Mouse (Mus musculus) CH12.LX (cell line): ENCODE measurements at regions not wholly inside any gene's neighbourhood (a gene's known extent, or its start where the extent isn't known, plus 50 kb on each side); places are given as distances from the start of the nearest gene placed in this dataset.

Experiments
- DNase-seq: peaks from one replicate; pipeline ENCODE4 v3.0.0-alpha.2; 2013; ENCODE audit errors: extremely low read depth
- H3K27ac ChIP-seq: 2 replicates; pipeline ENCODE4 v1.5.1; 2012; ENCODE audit warnings: low read depth, mild to moderate bottlenecking, control low read depth, moderate library complexity; ENCODE audit not compliant: insufficient read depth
- H3K27me3 ChIP-seq: replicated peaks from 2 replicates; pipeline ENCODE3; 2012; ENCODE audit warnings: inconsistent platforms
- H3K36me3 ChIP-seq, 2 experiments: replicated peaks in 1 of 2; 2 replicates each; pipeline versions ENCODE3 to v1.6.1; 2012; ENCODE audit warnings: inconsistent platforms in 1 of 2, low read length in 1 of 2, mild to moderate bottlenecking in 1 of 2, mixed read lengths in 1 of 2, moderate library complexity in 1 of 2; ENCODE audit not compliant: control insufficient read depth in 1 of 2, insufficient read depth in 1 of 2
- H3K4me1 ChIP-seq, 2 experiments: 2 replicates each; pipeline ENCODE4 v1.6.1; 2012; ENCODE audit warnings: inconsistent platforms in 1 of 2, moderate library complexity in 1 of 2; ENCODE audit not compliant: insufficient read depth in 2 of 2, control insufficient read depth in 1 of 2
- H3K4me2 ChIP-seq: 2 replicates; pipeline ENCODE4 v1.6.1; 2012; ENCODE audit warnings: low read depth, mild to moderate bottlenecking, control low read depth; ENCODE audit not compliant: poor library complexity, insufficient read depth, severe bottlenecking
- H3K4me3 ChIP-seq, 3 experiments: fragments of 150-350 bp in 1 of 3; sonication (generic) in 1 of 3; replicated peaks in 1 of 3; 2 replicates each; pipeline versions ENCODE3 to v1.5.1; 2011 to 2012; ENCODE audit warnings: low read depth in 2 of 3, low read length in 2 of 3, mild to moderate bottlenecking in 2 of 3, moderate library complexity in 2 of 3, control low read depth in 1 of 3, improper control_type of control experiment in 1 of 3, inconsistent platforms in 1 of 3, mixed read lengths in 1 of 3; ENCODE audit not compliant: poor library complexity in 1 of 3
- H3K79me2 ChIP-seq: replicated peaks from 2 replicates; pipeline ENCODE4 v1.6.1; 2012; ENCODE audit warnings: mild to moderate bottlenecking, moderate library complexity; ENCODE audit not compliant: control insufficient read depth, poor library complexity, insufficient read depth, severe bottlenecking; ENCODE audit errors: extremely low read depth
- H3K9ac ChIP-seq: 2 replicates; pipeline ENCODE4 v1.6.1; 2012; ENCODE audit warnings: low read depth, mild to moderate bottlenecking, control low read depth, moderate library complexity; ENCODE audit not compliant: insufficient read depth
- H3K9me3 ChIP-seq: replicated peaks from 2 replicates; pipeline ENCODE3; 2012; ENCODE audit warnings: low read length, inconsistent platforms, mixed read lengths
- BHLHE40 ChIP-seq: IDR thresholded peaks from 2 replicates; pipeline ENCODE4 v1.6.1; 2011; ENCODE audit warnings: mild to moderate bottlenecking, low read depth, low read length, improper control_type of control experiment
- CHD1 ChIP-seq: IDR thresholded peaks from 2 replicates; pipeline ENCODE4 v1.6.1; 2012; ENCODE audit warnings: low read depth, low read length, improper control_type of control experiment, inconsistent platforms
- CHD2 ChIP-seq: IDR thresholded peaks from 2 replicates; pipeline ENCODE4 v1.6.1; 2011; ENCODE audit warnings: low read length, improper control_type of control experiment
- CTCF ChIP-seq, 2 experiments: IDR thresholded peaks in 1 of 2; conservative IDR thresholded peaks in 1 of 2; 2 replicates each; pipeline ENCODE4 v1.5.1; 2011 to 2012; ENCODE audit warnings: low read depth in 2 of 2, low read length in 2 of 2, improper control_type of control experiment in 1 of 2, inconsistent platforms in 1 of 2, mild to moderate bottlenecking in 1 of 2, moderate library complexity in 1 of 2
- E2F4 ChIP-seq: IDR thresholded peaks from 2 replicates; pipeline ENCODE4 v1.6.1; 2011; ENCODE audit warnings: low read depth, low read length, improper control_type of control experiment; ENCODE audit not compliant: insufficient replicate concordance
- EP300 ChIP-seq: IDR thresholded peaks from 2 replicates; pipeline ENCODE4 v1.6.1; 2011; ENCODE audit warnings: low read length, improper control_type of control experiment
- IRF4 ChIP-seq: IDR thresholded peaks from 2 replicates; pipeline ENCODE4 v1.6.1; 2014; ENCODE audit warnings: low read depth, mild to moderate bottlenecking, inconsistent platforms, low read length, improper control_type of control experiment
- JUN ChIP-seq: IDR thresholded peaks from 2 replicates; pipeline ENCODE4 v1.6.1; 2011; ENCODE audit warnings: low read depth, mild to moderate bottlenecking, low read length, improper control_type of control experiment, moderate library complexity; ENCODE audit not compliant: insufficient read depth
- JUND ChIP-seq: conservative IDR thresholded peaks from 2 replicates; pipeline ENCODE4 v1.6.1; 2011; ENCODE audit warnings: low read depth, low read length, improper control_type of control experiment
- KAT2A ChIP-seq: IDR thresholded peaks from 2 replicates; pipeline ENCODE4 v1.6.1; 2012; ENCODE audit warnings: low read length, improper control_type of control experiment, inconsistent platforms; ENCODE audit not compliant: insufficient replicate concordance
- MEF2A ChIP-seq: IDR thresholded peaks from 2 replicates; pipeline ENCODE4 v1.6.1; 2014; ENCODE audit warnings: low read depth, mild to moderate bottlenecking, inconsistent platforms, low read length, improper control_type of control experiment, borderline replicate concordance
- MXI1 ChIP-seq: IDR thresholded peaks from 2 replicates; pipeline ENCODE4 v1.6.1; 2011; ENCODE audit warnings: mild to moderate bottlenecking, low read depth, low read length, improper control_type of control experiment
- MYC ChIP-seq: IDR thresholded peaks from 2 replicates; pipeline ENCODE4 v1.6.1; 2011; ENCODE audit warnings: low read depth, mild to moderate bottlenecking, improper control_type of control experiment, low read length
- NRF1 ChIP-seq: IDR thresholded peaks from 2 replicates; pipeline ENCODE4 v1.6.1; 2014; ENCODE audit warnings: low read depth, mild to moderate bottlenecking, inconsistent platforms, low read length, improper control_type of control experiment, moderate library complexity
- POLR2AphosphoS2 ChIP-seq: IDR thresholded peaks from 2 replicates; pipeline ENCODE4 v1.6.1; 2011; ENCODE audit warnings: low read depth, low read length, improper control_type of control experiment
- SIN3A ChIP-seq: IDR thresholded peaks from 2 replicates; pipeline ENCODE4 v1.6.1; 2012; ENCODE audit warnings: low read length, improper control_type of control experiment, inconsistent platforms
- SMC3 ChIP-seq: IDR thresholded peaks from 2 replicates; pipeline ENCODE4 v1.6.1; 2011; ENCODE audit warnings: low read depth, low read length, improper control_type of control experiment
- TBP ChIP-seq: conservative IDR thresholded peaks from 2 replicates; pipeline ENCODE4 v1.6.1; 2011; ENCODE audit warnings: low read depth, low read length, improper control_type of control experiment
- TCF12 ChIP-seq: IDR thresholded peaks from 2 replicates; pipeline ENCODE4 v1.6.1; 2014; ENCODE audit warnings: low read depth, mild to moderate bottlenecking, inconsistent platforms, low read length, improper control_type of control experiment
- ZKSCAN1 ChIP-seq: IDR thresholded peaks from 2 replicates; pipeline ENCODE4 v1.6.1; 2012; ENCODE audit warnings: low read depth, inconsistent platforms, low read length, improper control_type of control experiment, borderline replicate concordance
- ZNF384 ChIP-seq: IDR thresholded peaks from 2 replicates; pipeline ENCODE4 v1.6.1; 2012; ENCODE audit warnings: low read depth, low read length, improper control_type of control experiment, inconsistent platforms
- dilution Hi-C: fragments of 300-500 bp; cut with MboI; formaldehyde crosslinking; loops from 2 replicates; pipeline ENCODE4 v1.14.3; 2020; ENCODE audit warnings: low sequenced_read_pairs; ENCODE audit not compliant: extremely low pct_unique_long_range_greater_than_20kb, extremely low pct_ligation_motif_present
- in situ Hi-C: fragments of 300-500 bp; cut with MboI; formaldehyde crosslinking; loops from 3 replicates; pipeline ENCODE4 v1.14.3; 2019; ENCODE audit warnings: low sequenced_read_pairs, low pct_ligation_motif_present, low pct_unique_long_range_greater_than_20kb, mixed read lengths

DNA sequence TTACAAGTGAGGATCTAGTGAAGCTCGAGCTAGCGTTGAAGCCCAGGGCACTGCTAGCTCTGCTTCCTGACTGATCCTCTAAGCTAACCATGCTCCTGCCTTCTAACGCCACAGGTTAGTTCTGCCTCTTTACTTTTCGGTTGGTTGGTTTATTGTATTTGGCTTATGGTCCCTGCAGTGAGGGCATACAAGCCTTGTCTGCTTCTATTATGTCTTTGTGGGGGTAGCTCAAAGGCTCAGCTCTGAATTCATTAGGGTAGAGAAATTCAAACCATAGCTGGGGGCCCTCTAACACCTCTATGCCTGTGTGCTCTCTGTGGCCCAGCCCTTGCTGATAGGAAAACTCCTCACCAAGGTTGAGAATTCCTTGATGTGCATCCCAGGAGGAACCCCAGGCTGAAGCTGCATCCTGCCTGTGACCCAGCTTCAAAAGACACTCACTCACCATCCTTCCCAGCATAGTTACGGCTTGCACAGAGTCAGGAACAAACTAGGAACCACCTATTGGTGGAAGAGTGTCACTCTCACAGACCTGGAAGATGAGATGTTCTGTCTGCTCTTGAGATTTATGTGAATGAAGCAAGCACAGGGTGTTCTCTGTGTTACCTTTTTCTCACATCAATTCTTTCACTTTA, 536.7 kb upstream of the Kdm8 start:
- TF ChIP-seq JUND (no peak), CHD2 (no peak), E2F4 (no peak), SMC3 (no peak), ZKSCAN1 (no peak), JUN (no peak), CHD1 (no peak), EP300 (no peak), MEF2A (no peak), IRF4 (no peak), POLR2AphosphoS2 (no peak), KAT2A (no peak), TBP (no peak), TCF12 (no peak), SIN3A (no peak)
- TF ChIP-seq, all 38 proteins: peak for 0
- Histone ChIP-seq H3K27ac (no peak overlapping the region), H3K79me2 (no peaks in the 10 kb centered on the region), H3K27me3 (peaks cover 16% of the 10 kb centered on the region), H3K4me1 (no peaks in the 10 kb centered on the region), H3K9me3 (peaks cover 48% of the 10 kb centered on the region), H3K9ac (no peak overlapping the region), H3K4me3 (no peak overlapping the region), H3K4me2 (no peak overlapping the region), H3K36me3 (no peaks in the 10 kb centered on the region)
- dilution Hi-C loops, result no loop called here
- in situ Hi-C loops, result no loop called here
- no peak for DNase-seq

DNA sequence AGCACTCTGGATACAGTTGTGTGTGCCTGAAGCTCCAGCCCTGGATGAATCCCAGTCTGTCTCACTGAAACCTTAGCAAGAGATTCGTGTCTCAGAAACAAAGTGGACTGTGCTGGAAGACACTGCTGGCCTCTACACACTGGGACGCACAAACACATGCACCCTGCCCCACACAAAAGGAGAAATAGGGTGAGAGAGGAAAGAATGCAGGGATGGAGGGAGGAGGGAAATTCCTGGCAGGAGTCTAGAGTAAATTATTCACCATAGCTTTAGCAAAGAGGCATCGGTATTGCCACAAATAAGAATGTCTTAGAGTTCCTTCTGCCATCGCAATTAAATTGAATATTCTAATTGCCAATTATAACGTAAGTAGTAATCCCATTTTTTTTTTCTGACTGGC, 530.4 kb upstream of the Kdm8 start:
- TF ChIP-seq MXI1 (no peak), ZNF384 (no peak), BHLHE40 (no peak), NRF1 (no peak), MYC (no peak), CTCF (conservative IDR thresholded peaks at IDR 0.05 in 1 of 2, IDR thresholded peaks at IDR 0.05 in 1 of 2; ENCODE audit: low read depth in 2 of 2, low read length in 2 of 2) (no peak)
- dilution Hi-C loops (no loop called here), in situ Hi-C loops (no loop called here)
- no peak for DNase-seq
- peaks cover 38% of the 10 kb centered on the region for H3K9me3 ChIP-seq
- H3K79me2 ChIP-seq, result no peaks in the 10 kb centered on the region
- H3K9ac ChIP-seq, result no peak overlapping the region
- no peaks in the 10 kb centered on the region for H3K36me3 ChIP-seq
- no peak overlapping the region for H3K27ac ChIP-seq
- H3K4me1 ChIP-seq, result no peaks in the 10 kb centered on the region
- H3K4me2 ChIP-seq, result no peak overlapping the region
- no peak overlapping the region for H3K4me3 ChIP-seq
- H3K27me3 ChIP-seq, result peaks cover 17% of the 10 kb centered on the region
